Mouse (Mus musculus): ENCODE measurements around the gene Celf6. TPM values are rescaled to one million over a fixed set of nuclear protein-coding genes. Genes with fewer than 3 reads are reported as not detected.

Celf6 gene
- total and polyA plus RNA-seq, 3 experiments: not detected

DNA sequence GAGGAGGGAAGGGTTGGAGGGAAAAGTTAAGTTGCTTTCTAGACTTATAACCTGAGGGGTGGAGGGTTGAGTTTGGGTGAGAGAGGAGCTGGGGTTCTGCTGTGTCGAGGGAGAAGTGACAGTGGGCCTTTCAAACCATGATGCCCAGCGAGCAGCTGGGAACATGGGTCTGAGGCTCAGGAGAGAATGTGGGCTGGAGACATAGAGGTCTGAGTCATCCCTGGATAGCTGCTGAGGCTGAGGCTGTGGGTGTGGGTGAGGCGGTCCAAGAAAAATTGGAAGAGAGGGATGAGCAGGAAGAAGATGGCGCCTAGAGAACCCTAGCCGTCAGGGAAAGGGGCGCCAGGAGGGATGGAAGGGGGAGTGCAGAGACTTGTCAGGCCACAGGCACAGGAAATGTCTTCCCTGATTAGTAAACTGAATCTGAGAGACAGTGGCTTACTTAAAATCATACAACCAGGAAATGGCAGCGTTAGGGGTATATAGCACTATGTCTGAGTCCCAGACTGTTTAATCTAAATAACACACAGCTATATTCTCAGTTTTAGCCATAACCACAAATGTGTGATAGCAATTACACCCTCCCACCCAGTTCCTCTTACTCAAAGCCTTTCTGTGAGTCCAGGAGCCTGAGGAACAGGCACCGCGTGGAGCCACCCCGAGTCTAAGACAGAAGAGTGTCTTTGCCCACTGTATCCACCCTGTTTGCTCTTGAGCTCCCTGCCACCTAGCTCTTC, 12.2 kb downstream of the Celf6 start:
- DNase-seq (ENCODE audit: low spot score) (no peak), ATAC-seq (ENCODE audit: extremely low read depth, insufficient number of reproducible peaks, low FRiP score, poor library complexity, severe bottlenecking) (no peak)
- Histone ChIP-seq H3K27me3 (ENCODE audit: insufficient read depth, low read length) (peaks cover 32% of the 10 kb centered on the region), H3K9me3 (replicated peaks) (no peaks in the 10 kb centered on the region), H3K4me1 (ENCODE audit: insufficient read depth, low read depth, low read length) (0 out of 2 replicates have a peak, but pooled peaks cover 3% of the 10 kb centered on the region), H3K36me3 (replicated peaks) (no peaks in the 10 kb centered on the region), H3K4me3 (ENCODE audit: low read depth, low read length) (no peak overlapping the region)
- TF ChIP-seq POLR2AphosphoS5 (IDR thresholded peaks at IDR 0.05; ENCODE audit: insufficient replicate concordance, low read depth, low read length) (no peak), GATA1 (IDR thresholded peaks at IDR 0.05; ENCODE audit: borderline replicate concordance, low read length) (no peak), TAL1 (conservative IDR thresholded peaks at IDR 0.05; ENCODE audit: low read depth, low read length) (no peak), GATA2 (IDR thresholded peaks at IDR 0.05; ENCODE audit: borderline replicate concordance, low read depth, low read length) (no peak), CTCF (IDR thresholded peaks at IDR 0.05; ENCODE audit: low read depth, low read length) (no peak)

DNA sequence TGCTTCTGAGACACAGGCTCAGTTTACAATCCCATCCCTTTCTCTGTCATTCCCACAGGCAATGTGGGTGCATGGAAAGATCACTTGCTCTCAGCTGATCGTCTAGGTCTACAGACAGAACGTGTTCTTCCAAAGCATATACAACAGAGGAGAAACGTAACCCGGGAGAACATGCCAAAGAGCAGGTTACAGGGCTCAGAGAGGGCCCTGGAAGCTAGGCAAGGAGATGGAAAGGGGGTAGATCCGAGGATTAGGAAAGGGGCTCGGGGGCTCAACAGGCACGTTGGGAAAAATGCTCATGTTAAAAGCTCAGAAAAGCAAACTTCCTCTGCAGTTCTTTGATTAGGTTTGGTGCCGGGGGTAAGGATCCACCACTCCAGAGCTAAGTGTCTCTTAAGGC, 23.9 kb downstream of the Celf6 start:
- Histone ChIP-seq H3K27me3 (ENCODE audit: insufficient read depth, low read length) (peaks cover 32% of the 10 kb centered on the region), H3K36me3 (replicated peaks) (no peaks in the 10 kb centered on the region), H3K4me1 (ENCODE audit: insufficient read depth, low read depth, low read length) (no peaks in the 10 kb centered on the region), H3K9me3 (replicated peaks) (no peaks in the 10 kb centered on the region), H3K4me3 (ENCODE audit: low read depth, low read length) (no peak overlapping the region)
- TF ChIP-seq POLR2AphosphoS5 (IDR thresholded peaks at IDR 0.05; ENCODE audit: insufficient replicate concordance, low read depth, low read length): no peak
- TF ChIP-seq TAL1 (conservative IDR thresholded peaks at IDR 0.05; ENCODE audit: low read depth, low read length): no peak
- no peak for TF ChIP-seq CTCF (IDR thresholded peaks at IDR 0.05; ENCODE audit: low read depth, low read length)
- TF ChIP-seq GATA1 (IDR thresholded peaks at IDR 0.05; ENCODE audit: borderline replicate concordance, low read length): no peak
- TF ChIP-seq GATA2 (IDR thresholded peaks at IDR 0.05; ENCODE audit: borderline replicate concordance, low read depth, low read length): no peak
- no peak for ATAC-seq (ENCODE audit: extremely low read depth, insufficient number of reproducible peaks, low FRiP score, poor library complexity, severe bottlenecking)
- no peak for DNase-seq (ENCODE audit: low spot score)

DNA sequence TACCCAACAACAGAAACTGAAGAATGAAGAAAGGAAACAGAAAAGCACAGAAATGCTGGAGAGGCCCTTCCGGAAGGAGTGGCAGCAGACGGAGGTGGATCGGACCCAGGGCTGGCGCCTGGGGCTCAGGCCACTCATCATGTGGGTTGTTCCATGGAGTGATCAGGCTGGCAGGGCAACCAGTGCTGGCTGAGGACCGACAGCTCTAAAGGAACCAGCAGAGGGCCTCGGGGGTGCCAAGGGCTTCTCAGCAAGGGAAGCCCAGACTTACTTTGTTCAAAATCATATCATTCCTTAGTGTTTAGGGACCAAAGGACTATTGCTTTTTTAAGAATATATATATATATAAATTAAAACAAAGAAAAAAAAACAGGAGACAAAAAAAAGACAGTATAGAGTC, 28.2 kb downstream of the Celf6 start:
- DNase-seq (ENCODE audit: low spot score) (no peak), ATAC-seq (ENCODE audit: extremely low read depth, insufficient number of reproducible peaks, low FRiP score, poor library complexity, severe bottlenecking) (no peak)
- no peaks in the 10 kb centered on the region for H3K9me3 ChIP-seq (replicated peaks)
- no peaks in the 10 kb centered on the region for H3K36me3 ChIP-seq (replicated peaks)
- H3K4me1 ChIP-seq (ENCODE audit: insufficient read depth, low read depth, low read length): no peaks in the 10 kb centered on the region
- H3K4me3 ChIP-seq (ENCODE audit: low read depth, low read length): no peak overlapping the region
- no peak for TF ChIP-seq POLR2AphosphoS5 (IDR thresholded peaks at IDR 0.05; ENCODE audit: insufficient replicate concordance, low read depth, low read length)
- no peak for TF ChIP-seq GATA1 (IDR thresholded peaks at IDR 0.05; ENCODE audit: borderline replicate concordance, low read length)
- TF ChIP-seq GATA2 (IDR thresholded peaks at IDR 0.05; ENCODE audit: borderline replicate concordance, low read depth, low read length): no peak
- TF ChIP-seq CTCF (IDR thresholded peaks at IDR 0.05; ENCODE audit: low read depth, low read length): no peak
- TF ChIP-seq TAL1 (conservative IDR thresholded peaks at IDR 0.05; ENCODE audit: low read depth, low read length): no peak
- H3K27me3 ChIP-seq (ENCODE audit: insufficient read depth, low read length): peaks cover 43% of the 10 kb centered on the region

DNA sequence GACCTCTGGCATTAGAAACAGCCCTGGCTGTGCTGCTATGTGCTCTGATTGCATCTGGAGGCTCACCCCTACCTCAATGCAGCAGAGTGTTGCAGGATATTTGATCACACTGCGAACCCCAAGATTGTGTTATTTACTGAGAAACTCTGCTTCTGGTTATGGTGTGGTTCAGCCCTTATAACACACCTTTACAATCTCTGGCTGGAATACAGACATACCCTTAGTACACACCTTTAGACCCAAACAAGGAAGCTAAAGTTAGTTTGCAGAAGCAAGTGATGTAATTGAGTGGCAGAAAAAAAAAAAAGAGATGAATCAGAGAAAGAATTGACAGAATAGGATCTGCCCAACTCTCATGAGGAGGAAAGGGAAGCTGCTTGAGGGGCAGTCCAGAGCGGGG, 33.2 kb downstream of the Celf6 start:
- no peak for DNase-seq (ENCODE audit: low spot score)
- H3K27me3 ChIP-seq (ENCODE audit: insufficient read depth, low read length): peaks cover 33% of the 10 kb centered on the region

DNA sequence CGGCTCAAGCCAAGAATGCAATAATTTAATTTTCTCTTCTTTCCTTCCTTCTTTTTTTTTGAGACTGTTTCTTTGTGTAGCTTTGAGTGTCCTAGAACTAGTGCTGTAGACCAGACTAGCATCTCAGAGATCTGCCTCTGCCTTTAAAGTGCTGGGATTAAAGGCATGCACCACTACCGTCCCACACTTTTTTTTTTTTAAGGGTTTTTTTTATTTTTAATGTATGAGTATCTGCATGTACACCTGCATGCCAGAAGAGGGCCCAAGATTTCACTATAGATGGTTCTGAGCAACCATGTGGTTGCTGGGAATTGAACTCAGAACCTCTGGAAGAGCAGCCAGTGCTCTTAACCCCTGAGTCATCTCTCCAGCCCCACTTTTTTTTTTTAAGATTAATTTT, 38.1 kb downstream of the Celf6 start:
- TF ChIP-seq TAL1 (conservative IDR thresholded peaks at IDR 0.05; ENCODE audit: low read depth, low read length) (no peak), POLR2AphosphoS5 (IDR thresholded peaks at IDR 0.05; ENCODE audit: insufficient replicate concordance, low read depth, low read length) (no peak), GATA1 (IDR thresholded peaks at IDR 0.05; ENCODE audit: borderline replicate concordance, low read length) (no peak), CTCF (IDR thresholded peaks at IDR 0.05; ENCODE audit: low read depth, low read length) (no peak), GATA2 (IDR thresholded peaks at IDR 0.05; ENCODE audit: borderline replicate concordance, low read depth, low read length) (no peak)
- Histone ChIP-seq H3K4me3 (ENCODE audit: low read depth, low read length) (no peak overlapping the region), H3K9me3 (replicated peaks) (no peaks in the 10 kb centered on the region), H3K36me3 (replicated peaks) (peaks cover 6% of the 10 kb centered on the region), H3K27me3 (ENCODE audit: insufficient read depth, low read length) (peaks cover 12% of the 10 kb centered on the region), H3K4me1 (ENCODE audit: insufficient read depth, low read depth, low read length) (peaks cover 35% of the 10 kb centered on the region)
- no peak for ATAC-seq (ENCODE audit: extremely low read depth, insufficient number of reproducible peaks, low FRiP score, poor library complexity, severe bottlenecking)
- no peak for DNase-seq (ENCODE audit: low spot score)

More for the DNA sequence above, 33.2 kb downstream of the Celf6 start:
- Histone ChIP-seq H3K4me1 (ENCODE audit: insufficient read depth, low read depth, low read length) (peaks cover 15% of the 10 kb centered on the region), H3K4me3 (ENCODE audit: low read depth, low read length) (no peak overlapping the region), H3K36me3 (replicated peaks) (no peaks in the 10 kb centered on the region), H3K9me3 (replicated peaks) (no peaks in the 10 kb centered on the region)
- no peak for ATAC-seq (ENCODE audit: extremely low read depth, insufficient number of reproducible peaks, low FRiP score, poor library complexity, severe bottlenecking)
- TF ChIP-seq GATA1 (IDR thresholded peaks at IDR 0.05; ENCODE audit: borderline replicate concordance, low read length): no peak
- no peak for TF ChIP-seq CTCF (IDR thresholded peaks at IDR 0.05; ENCODE audit: low read depth, low read length)
- no peak for TF ChIP-seq POLR2AphosphoS5 (IDR thresholded peaks at IDR 0.05; ENCODE audit: insufficient replicate concordance, low read depth, low read length)
- TF ChIP-seq TAL1 (conservative IDR thresholded peaks at IDR 0.05; ENCODE audit: low read depth, low read length): no peak
- TF ChIP-seq GATA2 (IDR thresholded peaks at IDR 0.05; ENCODE audit: borderline replicate concordance, low read depth, low read length): no peak

DNA sequence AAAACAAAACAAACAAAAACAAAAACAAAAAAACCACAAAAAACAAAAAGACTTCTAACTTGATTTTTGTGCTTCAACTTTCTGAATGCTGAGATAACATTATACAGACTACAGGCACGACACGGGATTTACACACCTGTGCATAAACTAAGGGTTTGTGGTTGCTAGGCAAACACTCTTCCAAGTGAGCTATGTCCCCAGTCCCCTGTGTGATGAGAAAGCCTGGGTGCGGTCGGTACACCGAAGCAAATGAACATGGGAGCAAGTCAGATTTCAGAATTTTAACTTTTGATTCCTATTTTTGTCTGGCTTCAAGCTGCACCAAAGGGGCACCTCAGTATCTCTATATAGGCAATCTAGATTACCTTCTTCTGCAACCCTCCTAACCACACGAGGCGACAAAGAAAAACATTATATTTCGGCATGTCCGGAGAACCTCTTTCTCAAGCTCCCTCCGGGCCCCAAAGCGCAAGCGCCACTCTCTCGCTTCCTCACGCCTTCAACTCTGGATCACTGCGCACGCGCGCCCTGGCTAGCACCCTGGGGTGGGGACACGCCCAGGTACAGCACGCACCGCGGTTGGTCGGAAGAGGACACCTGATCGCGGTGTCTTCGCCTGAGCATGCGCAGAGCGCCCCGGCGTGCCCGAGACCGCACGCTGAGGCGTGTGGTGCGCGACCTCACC, 39.0 kb downstream of the Celf6 start, which contains the start of gene Parp6:
Parp6 (plus strand) TSS at position 663 of the 685 bp plus-strand sequence.
- TF ChIP-seq POLR2AphosphoS5 (IDR thresholded peaks at IDR 0.05; ENCODE audit: insufficient replicate concordance, low read depth, low read length) (no peak), GATA2 (IDR thresholded peaks at IDR 0.05; ENCODE audit: borderline replicate concordance, low read depth, low read length) (no peak), TAL1 (conservative IDR thresholded peaks at IDR 0.05; ENCODE audit: low read depth, low read length) (no peak), GATA1 (IDR thresholded peaks at IDR 0.05; ENCODE audit: borderline replicate concordance, low read length) (no peak), CTCF (IDR thresholded peaks at IDR 0.05; ENCODE audit: low read depth, low read length) (no peak)
- no peaks in the 10 kb centered on the region for H3K9me3 ChIP-seq (replicated peaks)
- DNase-seq (ENCODE audit: low spot score) (peak; percentile 98), ATAC-seq (ENCODE audit: extremely low read depth, insufficient number of reproducible peaks, low FRiP score, poor library complexity, severe bottlenecking) (peak; percentile 97)
- peaks cover 11% of the 10 kb centered on the region for H3K36me3 ChIP-seq (replicated peaks)
- H3K4me1 ChIP-seq (ENCODE audit: insufficient read depth, low read depth, low read length): peaks cover 35% of the 10 kb centered on the region
- H3K27me3 ChIP-seq (ENCODE audit: insufficient read depth, low read length): peaks cover 10% of the 10 kb centered on the region
- peak within 1 kb of the TSS; percentile 93 for H3K4me3 ChIP-seq (ENCODE audit: low read depth, low read length)
